Mouse (Mus musculus) heart, postnatal 0 days (tissue): ENCODE measurements at regions not wholly inside any gene's neighbourhood (a gene's known extent, or its start where the extent isn't known, plus 50 kb on each side); places are given as distances from the start of the nearest gene placed in this dataset.

Source experiments
- CTCF ChIP-seq: IDR thresholded peaks from 2 replicates; pipeline ENCODE4 v1.5.1; 2016; ENCODE audit warnings: antibody characterized with exemption, control low read depth, low read depth
- EP300 ChIP-seq: IDR thresholded peaks from 2 replicates; pipeline ENCODE4 v1.6.1; 2016; ENCODE audit warnings: antibody characterized with exemption, low read depth

GRCm38 (mm10) chr12:3124036-3124435 is 185.7 kb downstream of the Rab10 start:
- TF ChIP-seq CTCF (no peak), EP300 (no peak)
